Mouse (Mus musculus) layer of hippocampus, adult 2 months (tissue): Measurements from ENCODE around the gene Olfr533. TPM values are rescaled to one million over a fixed set of nuclear protein-coding genes. Genes with fewer than 3 reads are reported as not detected.
"Not testable (repeated sequence)": the region's sequence is repeated elsewhere in the genome, so short reads cannot be mapped to it uniquely, and the experiment has no call there.

Source experiments
- DNase-seq, 2 experiments: peaks; one replicate each; pipeline ENCODE4 v3.0.0; 2022; ENCODE audit warnings: low spot score in 2 of 2
- H3K27ac ChIP-seq: fragments of 200-600 bp; 2 replicates; pipeline ENCODE4 v1.8.1; 2022
- H3K4me3 ChIP-seq: fragments of 200-600 bp; 2 replicates; pipeline ENCODE4 v1.8.1; 2022; ENCODE audit warnings: mild to moderate bottlenecking
- CTCF ChIP-seq: fragments of 200-600 bp; conservative IDR thresholded peaks from 2 replicates; pipeline ENCODE4 v1.8.1; 2022; ENCODE audit warnings: antibody characterized with exemption, mild to moderate bottlenecking, moderate library complexity
- long read RNA-seq, 2 experiments: library from polyadenylated mRNA; stranded (forward); transcript quantifications; one replicate each; pipeline ENCODE4 v2.0.0; 2021; ENCODE audit warnings: borderline mapping rate in 2 of 2
- total RNA-seq, 2 experiments: library from RNA; stranded (reverse); gene quantifications; 2 replicates each; pipeline ENCODE4 v1.2.3; 2021

The Olfr533 gene
- not detected for total RNA-seq
- long read RNA-seq, experiment 1: 0 reads
- long read RNA-seq, experiment 2: 0 reads

- H3K4me3 ChIP-seq, DNase-seq: not testable (repeated sequence)
These were observed at the start of gene Olfr533 for GRCm38 (mm10) chr7:140463070-140463469. Olfr533 (plus strand) TSS chr7:140463370.

GRCm38 (mm10) chr7:140421539-140421938, 41.6 kb upstream of the Olfr533 start, which contains the start of gene Olfr532:
Olfr532 (minus strand) TSS chr7:140421639.
- no peak for TF ChIP-seq CTCF
- H3K27ac ChIP-seq: no peak within 1 kb of the TSS
- no peak for DNase-seq
- H3K4me3 ChIP-seq: no peak within 1 kb of the TSS

More at GRCm38 (mm10) chr7:140463070-140463469, at the start of gene Olfr533:
- H3K27ac ChIP-seq: not testable (repeated sequence)

- no peak overlapping the region for H3K27ac ChIP-seq
- no peak overlapping the region for H3K4me3 ChIP-seq
- peak; percentile 66 for TF ChIP-seq CTCF
- DNase-seq: no peak
These were observed 20.0 kb upstream of the Olfr533 start for GRCm38 (mm10) chr7:140443141-140443540.

GRCm38 (mm10) chr7:140477886-140478285, 14.7 kb downstream of the Olfr533 start:
- TF ChIP-seq CTCF: no peak
- Histone ChIP-seq H3K27ac (peak overlapping the region; percentile 88), H3K4me3 (no peak overlapping the region)
- DNase-seq: peak in 1 of 2 experiments; percentile 22

GRCm38 (mm10) chr7:140478733-140479132, 15.6 kb downstream of the Olfr533 start:
- Histone ChIP-seq H3K27ac (peak overlapping the region; percentile 88), H3K4me3 (no peak overlapping the region)
- no peak for TF ChIP-seq CTCF
- DNase-seq: peak; percentile 77 to 88

- Histone ChIP-seq H3K27ac (no peak within 1 kb of the TSS), H3K4me3 (no peak within 1 kb of the TSS)
- DNase-seq: no peak
- no peak for TF ChIP-seq CTCF
These were observed 20.7 kb downstream of the Olfr533 start, which contains the start of gene Olfr535 for GRCm38 (mm10) chr7:140483916-140484315. Olfr535 (plus strand) TSS chr7:140484216.

GRCm38 (mm10) chr7:140488981-140489380, 25.8 kb downstream of the Olfr533 start:
- TF ChIP-seq CTCF: no peak
- peak; percentile 7 to 13 for DNase-seq
- Histone ChIP-seq H3K4me3 (no peak overlapping the region), H3K27ac (peak overlapping the region; percentile 67)

GRCm38 (mm10) chr7:140494231-140494630, 31.1 kb downstream of the Olfr533 start:
- no peak for TF ChIP-seq CTCF
- no peak for DNase-seq
- H3K4me3 ChIP-seq: no peak overlapping the region
- no peak overlapping the region for H3K27ac ChIP-seq

GRCm38 (mm10) chr7:140494702-140495101, 31.5 kb downstream of the Olfr533 start:
- no peak overlapping the region for H3K27ac ChIP-seq
- no peak for DNase-seq
- no peak overlapping the region for H3K4me3 ChIP-seq
- no peak for TF ChIP-seq CTCF

- H3K27ac ChIP-seq: peak within 1 kb of the TSS; percentile 61; the same call in 1 of the 2 replicates
- DNase-seq: peak; percentile 36 to 41
These were observed 44.3 kb downstream of the Olfr533 start, which contains the start of gene Olfr536 for GRCm38 (mm10) chr7:140507346-140508021. Olfr536 (minus strand) TSS chr7:140507396.

More at GRCm38 (mm10) chr7:140507346-140508021, 44.3 kb downstream of the Olfr533 start, which contains the start of gene Olfr536:
- H3K4me3 ChIP-seq: not testable (repeated sequence)

Other genes with a start within 250 kb of the Olfr533 start
- gene Cd163l1, start 245.1 kb upstream of the Olfr533 start, total RNA-seq: under 1 TPM; 0.44 to 0.56 TPM
- under 1 TPM in 1 of 2 experiments, not detected in 1; 0.12 TPM for gene 5830411N06Rik, start 216.1 kb upstream of the Olfr533 start, total RNA-seq
- gene Olfr525, start 142.5 kb upstream of the Olfr533 start, total RNA-seq: not detected
- gene Olfr527, start 129.4 kb upstream of the Olfr533 start, total RNA-seq: not detected
- not detected for gene Olfr60, start 101.7 kb upstream of the Olfr533 start, total RNA-seq
- gene Olfr530, start 87.0 kb upstream of the Olfr533 start, total RNA-seq: not detected
- gene Olfr531, start 60.5 kb upstream of the Olfr533 start, total RNA-seq: not detected
- not detected for gene Olfr532, start 41.7 kb upstream of the Olfr533 start, total RNA-seq
- gene Olfr535, start 20.8 kb downstream of the Olfr533 start, total RNA-seq: under 1 TPM; 0.20 to 0.25 TPM
- not detected for gene Olfr536, start 44.0 kb downstream of the Olfr533 start, total RNA-seq
- gene Olfr538, start 104.5 kb downstream of the Olfr533 start, total RNA-seq: under 1 TPM in 1 of 2 experiments, not detected in 1; 0.25 TPM
- gene Olfr46, start 137.9 kb downstream of the Olfr533 start, total RNA-seq: under 1 TPM; 0.31 to 0.37 TPM
- under 1 TPM in 1 of 2 experiments, not detected in 1; 0.29 TPM for gene Olfr61, start 165.6 kb downstream of the Olfr533 start, total RNA-seq
- gene Olfr53, start 183.1 kb downstream of the Olfr533 start, total RNA-seq: under 1 TPM in 1 of 2 experiments, not detected in 1; 0.34 TPM
- gene Olfr539, start 196.6 kb downstream of the Olfr533 start, total RNA-seq: under 1 TPM; 0.20 to 0.23 TPM
- gene Olfr45, start 218.6 kb downstream of the Olfr533 start, total RNA-seq: under 1 TPM; 0.12 to 0.13 TPM
- gene Olfr541, start 233.9 kb downstream of the Olfr533 start, total RNA-seq: not detected